Mouse (Mus musculus) testis, adult 2 months (tissue): ENCODE data around the gene Bach2.

Experiments
- CTCF ChIP-seq: fragments of 200-500 bp; IDR thresholded peaks from 2 replicates; pipeline ENCODE4 v1.5.1; 2012; ENCODE audit warnings: low read depth, mild to moderate bottlenecking, inconsistent platforms, low read length, moderate library complexity; ENCODE audit not compliant: control insufficient read depth, insufficient read depth, insufficient replicate concordance
- POLR2A ChIP-seq: fragments of 200-500 bp; IDR thresholded peaks from 2 replicates; pipeline ENCODE4 v1.6.1; 2012; ENCODE audit warnings: low read depth, mild to moderate bottlenecking, inconsistent platforms, low read length, moderate library complexity; ENCODE audit not compliant: control insufficient read depth

DNA sequence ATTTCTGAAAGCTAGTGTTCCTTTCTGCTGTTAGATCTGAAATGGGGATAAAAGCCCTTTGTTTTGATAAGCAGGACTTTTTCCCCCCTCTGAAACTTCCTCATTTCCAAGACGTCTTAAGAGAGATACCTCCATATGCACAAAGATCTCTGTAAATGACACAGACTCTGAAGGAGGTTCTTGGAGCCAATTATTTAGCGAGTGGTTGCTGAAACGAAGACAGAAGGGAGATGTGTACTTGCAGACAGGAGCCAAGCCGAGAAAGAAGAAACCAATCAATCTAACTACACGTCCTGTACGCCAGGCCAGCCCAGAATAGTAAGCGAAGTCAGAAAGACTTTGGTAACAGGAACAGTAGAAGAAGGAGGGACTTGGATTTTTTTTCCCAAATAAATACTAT is 295.1 kb downstream of the Bach2 start:
- TF ChIP-seq POLR2A: no peak
- no peak for TF ChIP-seq CTCF
